Mouse (Mus musculus) embryonic facial prominence, embryonic 12.5 days (tissue): Measurements from ENCODE around the gene H2-T24. TPM values are rescaled to one million over a fixed set of nuclear protein-coding genes. Genes with fewer than 3 reads are reported as not detected.
A peak's percentile ranks its signal among the peaks of the same experiment; 100 is the strongest.
"Not testable (repeated sequence)": the region's sequence is repeated elsewhere in the genome, so short reads cannot be mapped to it uniquely, and the experiment has no call there.

Experiments
- ATAC-seq: fragments of 200-750 bp; cut with Nextera tagmentation; 2 replicates; pipeline ENCODE4 v1.8.0; 2017; ENCODE audit not compliant: insufficient number of reproducible peaks, insufficient read depth, low FRiP score, low TSS enrichment
- H3K27ac ChIP-seq: fragments of 300-500 bp; sonication (generic); 2 replicates; pipeline ENCODE4 v1.5.1; 2016; ENCODE audit warnings: mild to moderate bottlenecking
- H3K27me3 ChIP-seq: fragments of 300-500 bp; sonication (generic); 2 replicates; pipeline ENCODE4 v1.6.1; 2016; ENCODE audit warnings: mild to moderate bottlenecking, moderate library complexity
- H3K36me3 ChIP-seq: fragments of 300-500 bp; sonication (generic); 2 replicates; pipeline ENCODE4 v1.6.1; 2016; ENCODE audit warnings: mild to moderate bottlenecking
- H3K4me1 ChIP-seq: fragments of 300-500 bp; sonication (generic); 2 replicates; pipeline ENCODE4 v1.6.1; 2016
- H3K4me2 ChIP-seq: fragments of 300-500 bp; sonication (generic); replicated peaks from 2 replicates; pipeline ENCODE4 v1.6.1; 2016; ENCODE audit warnings: mild to moderate bottlenecking, moderate library complexity
- H3K4me3 ChIP-seq: fragments of 300-500 bp; sonication (generic); 2 replicates; pipeline ENCODE4 v1.5.1; 2016; ENCODE audit warnings: mild to moderate bottlenecking
- H3K9ac ChIP-seq: fragments of 300-500 bp; sonication (generic); 2 replicates; pipeline ENCODE4 v1.6.1; 2016; ENCODE audit warnings: mild to moderate bottlenecking, moderate library complexity
- H3K9me3 ChIP-seq: fragments of 300-500 bp; sonication (generic); 2 replicates; pipeline ENCODE4 v1.6.1; 2016; ENCODE audit warnings: mild to moderate bottlenecking, moderate library complexity
- WGBS: fragments of 180-500 bp; shearing (Covaris S2); methylation state at CpG from one replicate; pipeline ENCODE4 v1.1.7; 2016; 5-methylcytosine and 5-hydroxymethylcytosine counted together
- polyA plus RNA-seq: library from polyadenylated mRNA; unstranded; fragments of >200 nt; fragmentation: Nextera tagmentation; extraction: Ambion mirVana; gene quantifications from 2 replicates; pipeline ENCODE4 v1.2.1, GENCODE M21; 2016

H2-T24 gene
- polyA plus RNA-seq, 1 experiment from 2014 or later: 3.7 TPM

DNA sequence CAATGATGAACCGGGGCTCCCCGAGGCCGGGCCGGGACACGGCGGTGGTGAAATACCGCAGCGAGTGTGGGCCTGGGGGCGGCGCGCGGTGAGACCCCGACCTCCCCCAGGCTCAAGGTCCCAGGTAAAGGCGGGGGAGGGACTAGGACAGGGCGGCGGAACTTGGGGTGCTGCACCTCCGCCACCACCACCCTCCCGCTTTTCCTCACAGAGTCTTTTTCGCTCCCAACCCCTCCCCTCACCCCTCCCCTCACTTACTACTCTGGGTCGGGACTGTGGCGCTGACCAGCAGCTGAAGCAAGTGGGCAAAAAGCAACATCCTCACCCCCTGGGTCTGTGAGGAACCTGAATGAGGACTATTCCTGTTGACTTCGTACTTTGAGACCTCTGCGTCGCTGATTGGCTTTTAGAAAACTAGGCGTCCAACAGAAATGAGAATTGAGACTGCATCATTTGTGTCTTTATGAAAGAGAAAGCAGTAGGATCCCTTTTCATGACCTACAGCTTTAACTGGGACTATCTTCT, 12.1 kb upstream of the H2-T24 start, which contains the start of gene H2-T23:
TSS of gene H2-T23 (minus strand) at position 505 of the 525 bp plus-strand sequence.
- not testable (repeated sequence) for H3K27ac ChIP-seq, H3K36me3 ChIP-seq, H3K4me1 ChIP-seq, H3K27me3 ChIP-seq, ATAC-seq, H3K9me3 ChIP-seq
- H3K4me3 ChIP-seq: peak within 1 kb of the TSS; percentile 49
- H3K4me2 ChIP-seq: peak within 1 kb of the TSS; percentile 93
- peak within 1 kb of the TSS; percentile 66 for H3K9ac ChIP-seq
- WGBS: 0% methylated on average over 25 of the region's 25 CpGs

DNA sequence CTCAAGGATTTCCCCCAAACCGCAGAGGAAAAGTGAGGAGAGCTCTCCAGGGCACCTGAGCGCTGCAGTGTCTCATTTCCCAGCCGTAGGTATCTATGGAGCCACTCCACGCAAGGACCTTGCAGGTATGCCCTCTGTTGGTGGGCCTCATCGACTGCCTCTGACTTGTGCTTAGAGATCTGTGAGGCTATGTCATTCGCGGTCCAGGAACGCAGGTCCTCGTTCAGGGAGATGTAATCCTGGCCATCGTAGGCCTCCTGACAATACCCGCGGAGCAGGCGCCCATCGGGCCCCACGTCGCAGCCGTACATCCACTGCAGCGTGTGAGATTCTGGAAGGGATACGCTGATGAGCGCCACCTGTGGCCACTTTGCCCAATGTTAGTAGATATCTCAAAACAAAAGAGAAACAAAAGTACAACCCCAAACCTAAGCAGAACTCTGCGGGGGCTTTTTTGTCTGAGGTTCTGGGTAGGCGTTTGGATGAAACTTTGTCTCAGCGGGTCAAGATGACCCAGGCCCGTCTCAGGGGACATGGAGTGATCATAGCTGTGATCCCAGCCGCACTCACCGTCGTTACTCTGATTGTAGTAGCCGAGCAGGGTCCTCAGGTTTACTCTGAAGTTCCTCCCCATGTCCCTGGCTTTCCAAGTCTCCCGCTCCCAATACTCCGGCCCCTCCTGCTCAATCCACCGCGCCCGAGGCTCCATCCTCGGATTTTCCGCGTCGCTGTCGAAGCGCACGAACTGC, 11.4 kb upstream of the H2-T24 start:
- H3K4me1 ChIP-seq, H3K27me3 ChIP-seq, H3K36me3 ChIP-seq, H3K9me3 ChIP-seq, H3K27ac ChIP-seq: not testable (repeated sequence)
- Histone ChIP-seq H3K4me2 (peak overlapping the region; percentile 93), H3K4me3 (peak overlapping the region; percentile 49), H3K9ac (peak overlapping the region; percentile 66)
- 0 out of 2 replicates have a peak, but pooled peaks have one; percentile 53 for ATAC-seq
- WGBS: 2% methylated on average over 40 of the region's 40 CpGs

DNA sequence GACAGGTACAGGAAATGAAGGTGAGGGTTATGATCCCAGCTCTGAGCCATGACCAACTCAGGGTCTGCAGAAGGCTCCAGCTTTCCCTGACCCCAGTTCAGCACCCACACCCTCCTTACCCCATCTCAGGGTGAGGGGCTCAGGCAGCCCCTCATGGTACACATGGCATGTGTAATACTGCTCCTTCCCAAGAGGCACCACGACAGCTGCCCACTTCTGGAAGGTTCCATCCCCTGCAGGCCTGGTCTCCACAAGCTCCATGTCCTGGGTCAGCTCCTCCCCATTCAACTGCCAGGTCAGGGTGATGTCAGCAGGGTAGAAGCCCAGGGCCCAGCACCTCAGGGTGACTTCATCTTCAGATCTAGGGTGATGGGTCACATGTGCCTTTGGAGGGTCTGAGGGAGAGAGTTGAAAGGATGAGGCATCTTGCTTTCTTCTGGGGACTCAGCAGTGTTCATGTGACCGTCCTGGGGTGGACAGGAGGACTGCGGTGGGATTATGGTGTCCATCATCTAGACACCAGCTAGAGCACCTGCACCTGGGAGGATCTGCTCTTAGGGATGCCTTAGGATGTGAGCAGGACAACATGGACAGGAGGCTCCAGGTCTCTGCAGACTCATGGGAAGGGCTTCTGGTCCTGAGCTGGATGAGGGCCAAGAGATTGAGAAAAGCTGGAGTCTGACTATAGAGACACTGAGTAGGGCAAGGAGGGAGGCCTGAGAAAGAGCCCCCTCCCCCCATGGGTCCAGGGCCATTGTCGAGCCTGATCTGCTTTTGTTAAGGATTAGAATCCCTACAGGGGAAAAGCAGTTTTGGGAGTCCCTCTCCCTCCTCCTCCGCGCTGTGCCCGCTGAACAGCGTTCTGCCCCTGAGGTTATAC, 10.6 kb upstream of the H2-T24 start:
- H3K36me3 ChIP-seq, H3K27me3 ChIP-seq, H3K4me1 ChIP-seq, H3K27ac ChIP-seq, H3K9ac ChIP-seq, H3K9me3 ChIP-seq: not testable (repeated sequence)
- peak overlapping the region; percentile 49 for H3K4me3 ChIP-seq
- 0 out of 2 replicates have a peak, but pooled peaks have one; percentile 11 for ATAC-seq
- WGBS: 43% methylated on average over 8 of the region's 8 CpGs
- peak overlapping the region; percentile 93 for H3K4me2 ChIP-seq

DNA sequence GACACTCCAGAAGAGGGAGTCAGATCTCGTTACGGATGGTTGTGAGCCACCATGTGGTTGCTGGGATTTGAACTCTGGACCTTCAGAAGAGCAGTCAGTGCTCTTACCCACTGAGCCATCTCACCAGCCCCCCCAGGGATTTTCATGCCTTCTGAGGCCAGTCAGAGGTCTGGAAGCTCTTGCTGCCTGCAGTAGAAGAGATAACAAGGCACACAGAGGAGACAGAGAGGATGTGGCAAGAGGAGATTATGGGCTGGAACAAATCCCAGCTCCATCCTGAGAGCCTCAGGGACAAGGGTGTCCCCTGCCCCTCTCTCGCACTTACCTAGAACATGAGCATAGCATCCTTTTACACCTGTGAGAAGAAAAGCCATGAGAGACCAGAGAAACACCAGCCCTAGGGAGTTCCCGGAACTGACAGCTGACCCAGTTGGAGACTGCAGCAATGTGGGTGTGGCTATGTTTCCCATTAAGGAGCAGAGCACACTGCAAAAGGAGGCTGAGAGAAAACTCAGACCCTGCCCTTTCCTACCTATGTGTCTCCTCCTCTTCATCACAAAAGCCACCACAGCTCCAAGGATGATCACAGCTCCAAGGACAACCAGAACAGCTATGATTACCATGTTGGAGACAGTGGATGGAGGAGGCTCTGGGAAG, 9.8 kb upstream of the H2-T24 start:
- not testable (repeated sequence) for H3K4me3 ChIP-seq, ATAC-seq, H3K36me3 ChIP-seq, H3K4me1 ChIP-seq, H3K27ac ChIP-seq, H3K27me3 ChIP-seq, H3K9me3 ChIP-seq, H3K4me2 ChIP-seq, H3K9ac ChIP-seq
- 79% methylated on average over 4 of the region's 4 CpGs for WGBS

DNA sequence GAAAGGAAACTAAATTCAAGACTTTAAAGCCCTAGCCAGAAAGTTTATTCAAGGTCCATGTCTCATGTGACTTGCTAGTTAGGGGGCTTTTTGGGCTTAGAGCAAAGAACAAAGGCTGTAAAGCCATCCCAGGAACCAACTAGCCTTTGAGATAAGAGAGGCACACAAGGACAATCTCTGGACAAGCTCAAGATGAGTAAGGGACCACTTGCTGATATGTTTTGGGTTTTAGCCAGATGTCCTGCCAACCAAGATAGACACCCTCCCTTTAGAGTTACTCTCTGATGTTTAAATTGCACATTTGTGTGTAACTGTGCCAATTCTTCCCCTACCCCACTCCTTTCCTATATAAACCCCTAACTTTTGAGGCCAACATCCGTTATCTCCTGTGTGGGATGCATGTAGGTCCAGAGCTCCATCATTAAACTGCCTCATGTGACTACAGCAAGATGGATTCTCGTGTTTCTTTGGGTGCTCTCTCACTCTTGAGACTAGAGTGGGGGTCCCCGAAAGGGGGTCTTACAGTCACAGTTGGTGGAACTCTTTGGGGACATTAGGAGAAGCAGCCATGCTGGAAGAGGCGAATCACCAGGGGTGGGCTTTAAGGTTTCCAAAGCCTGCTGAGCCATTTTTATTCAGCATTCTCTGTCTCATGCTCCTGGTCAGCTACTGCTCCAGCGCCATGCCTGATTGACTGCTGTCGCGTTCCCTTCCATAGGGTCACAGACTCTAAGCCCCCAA, 8.7 kb upstream of the H2-T24 start:
- Histone ChIP-seq H3K36me3 (no peaks in the 10 kb centered on the region), H3K4me3 (no peak overlapping the region), H3K9me3 (no peaks in the 10 kb centered on the region), H3K4me1 (peaks cover 4% of the 10 kb centered on the region; the same call in 1 of the 2 replicates), H3K27ac (no peak overlapping the region), H3K9ac (no peak overlapping the region), H3K4me2 (no peak overlapping the region), H3K27me3 (0 out of 2 replicates have a peak, but pooled peaks cover 4% of the 10 kb centered on the region)
- WGBS: 89% methylated on average over 7 of the region's 7 CpGs
- no peak for ATAC-seq

DNA sequence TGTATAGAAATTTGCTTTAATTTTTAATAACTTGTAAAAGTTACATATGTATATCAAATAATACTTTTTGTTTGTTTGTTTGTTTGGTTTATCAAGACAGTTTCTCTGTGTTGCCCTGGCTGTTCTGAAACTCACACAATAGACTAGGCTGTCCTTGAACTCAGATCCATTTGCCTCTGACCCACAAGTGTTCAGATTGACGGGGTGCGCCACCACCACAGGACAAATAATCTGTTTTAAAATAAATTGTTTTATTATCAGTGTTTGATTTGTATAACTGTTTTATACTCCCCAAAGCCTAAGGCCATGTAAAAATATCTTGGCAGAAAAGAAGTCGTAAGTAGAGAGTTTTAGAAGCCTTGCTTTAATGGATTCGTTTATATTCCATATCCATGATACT, 7.3 kb upstream of the H2-T24 start:
- Histone ChIP-seq H3K27me3 (0 out of 2 replicates have a peak, but pooled peaks cover 4% of the 10 kb centered on the region), H3K36me3 (no peaks in the 10 kb centered on the region), H3K9me3 (no peaks in the 10 kb centered on the region), H3K9ac (no peak overlapping the region), H3K4me2 (no peak overlapping the region), H3K4me1 (peaks cover 13% of the 10 kb centered on the region), H3K4me3 (no peak overlapping the region), H3K27ac (no peak overlapping the region)
- WGBS: 89% methylated on average over 4 of the region's 4 CpGs
- ATAC-seq: no peak

DNA sequence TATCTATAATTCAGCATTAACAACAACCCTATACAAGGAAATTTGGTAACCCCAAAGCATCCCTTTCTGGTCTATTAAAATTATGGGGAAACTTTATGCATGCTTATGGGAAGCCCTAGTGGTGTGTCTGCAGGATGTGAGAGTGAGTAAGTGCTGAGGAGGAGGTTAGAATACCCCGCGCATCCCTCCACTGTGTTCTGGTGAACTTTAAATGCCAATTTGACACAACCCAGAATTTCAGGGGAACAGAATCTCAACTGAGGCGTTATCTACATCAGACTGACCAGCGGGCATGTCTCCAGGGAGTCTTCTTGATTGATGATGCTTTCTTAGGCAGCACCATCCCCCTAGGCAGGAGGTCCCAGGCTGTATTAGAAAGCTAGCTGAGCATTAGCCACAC, 5.5 kb upstream of the H2-T24 start:
- 77% methylated on average over 4 of the region's 4 CpGs for WGBS
- Histone ChIP-seq H3K4me3 (no peak overlapping the region), H3K9me3 (no peaks in the 10 kb centered on the region), H3K4me2 (no peak overlapping the region), H3K27me3 (no peaks in the 10 kb centered on the region), H3K27ac (no peak overlapping the region), H3K4me1 (peaks cover 10% of the 10 kb centered on the region; the same call in 1 of the 2 replicates), H3K36me3 (no peaks in the 10 kb centered on the region), H3K9ac (no peak overlapping the region)
- ATAC-seq: no peak

DNA sequence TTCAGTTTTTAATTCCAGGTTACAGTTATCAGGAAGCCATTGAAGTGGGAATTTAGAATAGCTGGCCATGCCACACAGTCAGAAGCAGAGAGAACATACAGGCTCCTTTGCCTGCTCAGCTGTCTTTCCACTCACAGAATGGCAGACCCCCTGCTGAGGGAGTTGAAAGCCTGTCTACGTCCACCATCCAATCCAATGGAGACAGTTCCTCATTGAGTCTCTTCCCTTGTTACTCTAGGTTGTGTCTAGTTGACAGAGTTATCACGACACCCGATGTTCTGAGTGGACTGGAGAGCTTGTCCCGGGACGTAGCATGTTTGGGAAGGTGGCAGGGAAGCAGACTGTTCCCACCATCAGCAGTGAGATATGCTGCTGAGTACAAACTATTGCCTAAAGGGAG, 4.8 kb upstream of the H2-T24 start:
- Histone ChIP-seq H3K4me3 (no peak overlapping the region), H3K4me2 (no peak overlapping the region), H3K27me3 (no peaks in the 10 kb centered on the region), H3K36me3 (no peaks in the 10 kb centered on the region), H3K9me3 (no peaks in the 10 kb centered on the region), H3K27ac (no peak overlapping the region), H3K4me1 (peaks cover 13% of the 10 kb centered on the region; the same call in 1 of the 2 replicates), H3K9ac (no peak overlapping the region)
- WGBS: 75% methylated on average over 5 of the region's 5 CpGs
- no peak for ATAC-seq

DNA sequence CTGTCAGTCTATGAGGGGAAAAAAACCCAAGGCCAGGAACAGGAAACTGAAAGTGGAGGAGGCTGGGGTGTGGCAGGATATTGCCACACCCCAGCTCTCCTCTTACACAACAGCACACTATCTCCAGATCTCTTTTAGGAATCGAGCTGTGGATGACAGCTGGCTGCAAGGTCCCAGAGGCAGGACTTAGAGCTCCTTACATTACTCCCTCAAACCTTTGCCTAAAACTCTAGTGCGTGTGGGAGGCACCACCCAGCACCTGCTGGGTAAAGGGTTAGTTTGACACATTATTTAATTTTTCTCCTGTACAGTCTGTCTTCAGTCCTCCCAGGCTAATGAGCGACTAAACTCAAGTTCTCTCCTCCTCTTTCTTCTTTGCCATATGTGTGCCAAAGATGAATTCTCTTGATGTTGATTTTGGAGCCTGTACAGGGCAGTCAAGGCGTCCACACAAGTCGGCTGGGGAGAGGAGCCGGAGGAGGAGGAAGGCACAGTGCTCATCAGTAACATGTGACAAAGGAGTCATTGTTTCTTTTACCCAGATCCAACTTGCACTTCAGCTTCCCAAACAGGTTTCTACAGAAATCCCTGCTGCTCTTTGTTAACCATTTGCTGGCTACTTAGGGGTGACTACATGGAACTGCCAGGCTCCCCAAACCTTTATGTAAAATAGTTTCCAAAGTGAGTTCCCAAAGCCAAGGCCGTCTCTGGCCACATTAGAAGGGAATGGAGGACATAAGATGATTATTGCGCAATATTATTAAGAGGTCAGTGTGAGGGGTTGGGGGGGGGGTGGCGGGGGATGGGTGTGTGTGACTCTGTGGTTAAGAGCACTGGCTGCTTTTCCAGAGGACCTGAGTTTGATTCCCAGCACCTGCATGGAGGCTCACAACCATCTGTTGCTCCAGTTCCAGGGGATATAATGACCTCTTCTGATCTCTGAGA, 3.6 kb upstream of the H2-T24 start:
- no peaks in the 10 kb centered on the region for H3K9me3 ChIP-seq
- WGBS: 49% methylated on average over 9 of the region's 9 CpGs
- no peak overlapping the region for H3K9ac ChIP-seq
- no peak overlapping the region for H3K4me3 ChIP-seq
- peaks cover 13% of the 10 kb centered on the region; the same call in 1 of the 2 replicates for H3K4me1 ChIP-seq
- H3K36me3 ChIP-seq: no peaks in the 10 kb centered on the region
- H3K27ac ChIP-seq: no peak overlapping the region
- no peak overlapping the region for H3K4me2 ChIP-seq
- no peak for ATAC-seq
- H3K27me3 ChIP-seq: no peaks in the 10 kb centered on the region

DNA sequence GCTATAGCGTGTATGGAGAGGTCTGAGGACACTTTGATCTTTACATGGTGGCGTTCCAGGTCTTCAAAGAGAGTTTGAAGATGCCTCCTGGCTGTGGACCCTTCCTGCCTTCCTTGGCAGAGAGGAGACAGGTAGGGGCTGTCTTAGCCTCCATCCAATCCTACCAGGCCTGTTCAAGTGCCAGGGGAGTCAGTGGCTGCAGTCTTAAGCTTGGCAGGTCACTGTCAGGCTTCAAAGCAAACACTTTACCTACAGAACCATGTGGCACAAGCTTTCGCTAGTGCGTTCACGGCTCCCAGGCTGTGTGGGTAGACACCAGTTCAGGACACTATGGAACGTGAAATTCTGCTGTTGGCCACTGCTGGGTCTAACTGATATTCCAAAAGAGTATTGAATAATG, 2.6 kb upstream of the H2-T24 start:
- ATAC-seq: no peak
- Histone ChIP-seq H3K4me2 (no peak overlapping the region), H3K9ac (no peak overlapping the region), H3K36me3 (no peaks in the 10 kb centered on the region), H3K27ac (no peak overlapping the region), H3K4me3 (no peak overlapping the region), H3K27me3 (no peaks in the 10 kb centered on the region), H3K4me1 (peaks cover 13% of the 10 kb centered on the region; the same call in 1 of the 2 replicates), H3K9me3 (no peaks in the 10 kb centered on the region)
- WGBS: 88% methylated on average over 6 of the region's 6 CpGs
